Mouse (Mus musculus) ES-Bruce4 (cell line): ENCODE results near the gene Lrrk1.

Experiments
- CTCF ChIP-seq: IDR thresholded peaks from one replicate; pipeline ENCODE4 v1.8.1; 2011; ENCODE audit warnings: low read depth, low read length
- POLR2A ChIP-seq: IDR thresholded peaks from one replicate; pipeline ENCODE4 v1.8.1; 2011; ENCODE audit warnings: low read length; ENCODE audit not compliant: insufficient read depth

- TF ChIP-seq CTCF (no peak), POLR2A (no peak)
Measured at GRCm38 (mm10) chr7:66413093-66413492, 24.9 kb upstream of the Lrrk1 start.
